In genomic region chr12:112925950-112926349, GRCm38 (mm10) we compare ENCODE assay signal across 24 mouse cellular contexts. TPM values are rescaled to one million over a fixed set of nuclear protein-coding genes. Genes with fewer than 3 reads are reported as not detected.
DNase-seq lines count a peak whose midpoint lies in the region; ATAC-seq and TF ChIP-seq lines count a peak whose summit lies in the region.
"Had no signal": no experiment of that assay in that cellular context is flagged by ENCODE, and none has a peak within 500 bp of the region (broad histone marks: within the 10 kb centered on the region; RNA-seq: fewer than 3 reads in every experiment).

No protein-coding gene starts in this region.

- peak; percentile 56 for TF ChIP-seq CTCF in intestine, postnatal 0 days (IDR thresholded peaks at IDR 0.05; ENCODE audit: low read depth)
- peak; percentile 34; the same call in 1 of the 2 replicates for TF ChIP-seq CTCF in liver, postnatal 0 days (IDR thresholded peaks at IDR 0.05; ENCODE audit: low read depth)
- TF ChIP-seq CTCF in C2C12 (IDR thresholded peaks at IDR 0.05; ENCODE audit: control insufficient read depth, insufficient read depth, insufficient read length): peak; percentile 4

- H3K9me3 ChIP-seq in intestine, postnatal 0 days (ENCODE audit: control insufficient read depth): no peaks in the 10 kb centered on the region
- H3K9me3 ChIP-seq in intestine, embryonic 16.5 days (ENCODE audit: control insufficient read depth, low read length): no peaks in the 10 kb centered on the region
- no peaks in the 10 kb centered on the region for H3K9me3 ChIP-seq in liver, postnatal 0 days (ENCODE audit: low read length)
- H3K9me3 ChIP-seq: forebrain, embryonic 15.5 days; lung, embryonic 15.5 days; midbrain, embryonic 12.5 days had no signal

- no peak for TF ChIP-seq EP300 in liver, postnatal 0 days (IDR thresholded peaks at IDR 0.05; ENCODE audit: low read depth)

- H3K36me3 ChIP-seq in intestine, postnatal 0 days (ENCODE audit: control insufficient read depth, insufficient read depth): no peaks in the 10 kb centered on the region
- no peaks in the 10 kb centered on the region for H3K36me3 ChIP-seq in intestine, embryonic 16.5 days (ENCODE audit: control insufficient read depth, insufficient read depth, low read length)
- no peaks in the 10 kb centered on the region for H3K36me3 ChIP-seq in liver, postnatal 0 days (replicated peaks; ENCODE audit: insufficient read depth, low read length)
- peaks cover 8% of the 10 kb centered on the region for H3K36me3 ChIP-seq in C2C12 (ENCODE audit: control insufficient read depth, insufficient read depth)
- H3K36me3 ChIP-seq: forebrain, embryonic 15.5 days; lung, embryonic 15.5 days; midbrain, embryonic 12.5 days had no signal

- no peak overlapping the region for H3K27ac ChIP-seq in intestine, postnatal 0 days (ENCODE audit: low read depth, low read length)
- H3K27ac ChIP-seq in intestine, embryonic 16.5 days (ENCODE audit: low read length): no peak overlapping the region
- no peak overlapping the region for H3K27ac ChIP-seq in liver, postnatal 0 days (ENCODE audit: low read depth)
- H3K27ac ChIP-seq: forebrain, embryonic 15.5 days; lung, embryonic 15.5 days; midbrain, embryonic 12.5 days had no signal

- no peak overlapping the region for H3ac ChIP-seq in C2C12 (ENCODE audit: control insufficient read depth, insufficient read length, low read depth)

- H3K79me2 ChIP-seq in C2C12 (ENCODE audit: control insufficient read depth, insufficient read depth): peaks cover 73% of the 10 kb centered on the region

- peaks cover 33% of the 10 kb centered on the region for H3K27me3 ChIP-seq in intestine, postnatal 0 days (replicated peaks; ENCODE audit: control insufficient read depth, insufficient read depth, low read length)
- peaks cover 41% of the 10 kb centered on the region for H3K27me3 ChIP-seq in intestine, embryonic 16.5 days (replicated peaks; ENCODE audit: control insufficient read depth, insufficient read depth, low read length)
- H3K27me3 ChIP-seq in liver, postnatal 0 days (ENCODE audit: insufficient read depth, low read length): peaks cover 49% of the 10 kb centered on the region
- H3K27me3 ChIP-seq in C2C12 (ENCODE audit: control insufficient read depth, insufficient read depth, insufficient read length): no peaks in the 10 kb centered on the region

- H3K4me2 ChIP-seq in intestine, postnatal 0 days (replicated peaks; ENCODE audit: low read depth): no peak overlapping the region
- H3K4me2 ChIP-seq in intestine, embryonic 16.5 days (ENCODE audit: low read depth, low read length): no peak overlapping the region
- no peak overlapping the region for H3K4me2 ChIP-seq in liver, postnatal 0 days (ENCODE audit: low read depth, low read length)
- H3K4me2 ChIP-seq: forebrain, embryonic 15.5 days; lung, embryonic 15.5 days; midbrain, embryonic 12.5 days had no signal

- H3K4me1 ChIP-seq in intestine, postnatal 0 days (replicated peaks; ENCODE audit: control insufficient read depth, insufficient read depth, low read length): peaks cover 6% of the 10 kb centered on the region; the same call in 1 of the 2 replicates
- peaks cover 25% of the 10 kb centered on the region for H3K4me1 ChIP-seq in intestine, embryonic 16.5 days (ENCODE audit: control insufficient read depth, insufficient read depth, low read length)
- H3K4me1 ChIP-seq in liver, postnatal 0 days (ENCODE audit: insufficient read depth): peaks cover 8% of the 10 kb centered on the region; the same call in 1 of the 2 replicates

- no peak for DNase-seq in liver, postnatal 0 days
- DNase-seq in liver (no peak), MN1 (ENCODE audit: low spot score) (peak; percentile 22)
- DNase-seq in adrenal gland, adult 8-10 months: no peak
- DNase-seq: adrenal gland, postnatal 25 days; cerebellum, adult 18-20 months; cerebellum, postnatal 25 days; heart, postnatal 4 days; kidney, adult 18-20 months; kidney, postnatal 10 days; right cerebral cortex, postnatal 14 days; spleen, adult 18-20 months; thymus, postnatal 36 days had no signal

- H3K9ac ChIP-seq in intestine, postnatal 0 days (ENCODE audit: low read depth, low read length): no peak overlapping the region
- no peak overlapping the region for H3K9ac ChIP-seq in intestine, embryonic 16.5 days (ENCODE audit: low read depth, low read length)
- no peak overlapping the region for H3K9ac ChIP-seq in liver, postnatal 0 days (replicated peaks)
- H3K9ac ChIP-seq: forebrain, embryonic 15.5 days; lung, embryonic 15.5 days; midbrain, embryonic 12.5 days had no signal

- peaks cover 57% of the 10 kb centered on the region for H3K79me3 ChIP-seq in C2C12 (ENCODE audit: low read depth)

- no peak overlapping the region for H3K4me3 ChIP-seq in intestine, postnatal 0 days (ENCODE audit: low read depth, low read length)
- no peak overlapping the region for H3K4me3 ChIP-seq in intestine, embryonic 16.5 days (ENCODE audit: low read length)
- no peak overlapping the region for H3K4me3 ChIP-seq in liver, postnatal 0 days (ENCODE audit: low read depth, low read length)
- no peak overlapping the region for H3K4me3 ChIP-seq in C2C12 (ENCODE audit: insufficient read depth, poor library complexity, severe bottlenecking)
- H3K4me3 ChIP-seq: forebrain, embryonic 15.5 days; lung, embryonic 15.5 days; midbrain, embryonic 12.5 days had no signal

- no peak for ATAC-seq in intestine, postnatal 0 days
- no peak for ATAC-seq in intestine, embryonic 16.5 days
- no peak for ATAC-seq in liver, postnatal 0 days
- ATAC-seq: CD4-positive, CD25-positive, alpha-beta regulatory T cell, adult 4 months; forebrain, embryonic 15.5 days; hindbrain, embryonic 16.5 days had no signal

- WGBS in intestine, postnatal 0 days: 88% methylated on average over 6 of the region's 6 CpGs
- 87% methylated on average over 6 of the region's 6 CpGs for WGBS in intestine, embryonic 16.5 days
- WGBS in liver, postnatal 0 days (ENCODE audit: insufficient replicate concordance): 75% methylated on average over 6 of the region's 6 CpGs

TF ChIP-seq in C2C12, 6 proteins besides CTCF, POLR2A, EP300 and RAD21:
- TF ChIP-seq MAX (IDR thresholded peaks at IDR 0.05) (peak; percentile 39), CEBPB (IDR thresholded peaks at IDR 0.05; ENCODE audit: low read depth) (no peak)

RNA-seq across cellular contexts. Expression of gene Jag2, which starts 3.6 kb away (rescaled TPM):
- 1.4 and 1.6 TPM in 2 replicates for polyA plus RNA-seq in intestine, postnatal 0 days (2015; fragmentation: Nextera tagmentation; extraction: Ambion mirVana)
- 2.2 and 2.4 TPM in 2 replicates for polyA plus RNA-seq in intestine, embryonic 16.5 days (2015; fragmentation: Nextera tagmentation; extraction: Ambion mirVana)
- 0.14 and 0.22 TPM in 2 replicates for polyA plus RNA-seq in liver, postnatal 0 days (2015; fragmentation: Nextera tagmentation; extraction: Ambion mirVana)
- 85.1 TPM for polyA plus RNA-seq in C2C12 (2012; fragmentation: generic; extraction: Trizol)
- total RNA-seq in adrenal gland, adult 8-10 months (2022): 10 to 100 TPM in 1 of 4 experiments, 1 to 10 TPM in 3; 3.7 to 10.1 (median 6.6) TPM

RNA-seq across cellular contexts. Expression of gene Nudt14, which starts 16.0 kb away (rescaled TPM):
- 90.6 and 92.1 TPM in 2 replicates for polyA plus RNA-seq in intestine, postnatal 0 days (2015; fragmentation: Nextera tagmentation; extraction: Ambion mirVana)
- 100 and 102 TPM in 2 replicates for polyA plus RNA-seq in intestine, embryonic 16.5 days (2015; fragmentation: Nextera tagmentation; extraction: Ambion mirVana)
- polyA plus RNA-seq in liver, postnatal 0 days (2015; fragmentation: Nextera tagmentation; extraction: Ambion mirVana): 30.0 and 30.6 TPM in 2 replicates
- 77.7 TPM for polyA plus RNA-seq in C2C12 (2012; fragmentation: generic; extraction: Trizol)
- total RNA-seq in adrenal gland, adult 8-10 months (2022): 10 to 100 TPM; 29.3 to 45.0 (median 36.1) TPM

RNA-seq across cellular contexts. Expression of gene Btbd6, which starts 50.3 kb away (rescaled TPM):
- polyA plus RNA-seq in intestine, postnatal 0 days (2015; fragmentation: Nextera tagmentation; extraction: Ambion mirVana): 13.1 and 13.3 TPM in 2 replicates
- polyA plus RNA-seq in intestine, embryonic 16.5 days (2015; fragmentation: Nextera tagmentation; extraction: Ambion mirVana): 20.2 and 20.9 TPM in 2 replicates
- 4.1 and 4.7 TPM in 2 replicates for polyA plus RNA-seq in liver, postnatal 0 days (2015; fragmentation: Nextera tagmentation; extraction: Ambion mirVana)
- 17.2 TPM for polyA plus RNA-seq in C2C12 (2012; fragmentation: generic; extraction: Trizol)
- total RNA-seq in adrenal gland, adult 8-10 months (2022): 10 to 100 TPM; 21.5 to 30.9 (median 24.2) TPM

RNA-seq across cellular contexts. Expression of gene Gpr132, which starts 57.9 kb away (rescaled TPM):
- polyA plus RNA-seq in intestine, postnatal 0 days (2015; fragmentation: Nextera tagmentation; extraction: Ambion mirVana): 0.25 and 0.30 TPM in 2 replicates
- 0.40 and 0.48 TPM in 2 replicates for polyA plus RNA-seq in intestine, embryonic 16.5 days (2015; fragmentation: Nextera tagmentation; extraction: Ambion mirVana)
- polyA plus RNA-seq in liver, postnatal 0 days (2015; fragmentation: Nextera tagmentation; extraction: Ambion mirVana): 0.26 and 0.34 TPM in 2 replicates
- 0.06 TPM for polyA plus RNA-seq in C2C12 (2012; fragmentation: generic; extraction: Trizol)
- total RNA-seq in adrenal gland, adult 8-10 months (2022): under 1 TPM; 0.42 to 0.80 (median 0.56) TPM
- total RNA-seq: layer of hippocampus, adult 8-10 months had no signal
- polyA plus RNA-seq: forebrain, embryonic 15.5 days; limb, embryonic 11.5 days; midbrain, embryonic 12.5 days; neural tube, embryonic 14.5 days had no signal

Comparison
In these comparisons a context has a peak if more than half of its experiments do, and no peak if none do; other contexts are left out.
1. CTCF ChIP-seq: peak in every context shown above with its lines; median percentile 56 in intestine, postnatal 0 days; 34 in liver, postnatal 0 days; 4 in C2C12.
2. RNA of gene Jag2, which starts 3.6 kb away (polyA plus RNA-seq): 85.1 TPM in C2C12 (single experiment); 2.2 to 2.4 TPM in intestine, embryonic 16.5 days, 1.4 to 1.6 TPM in intestine, postnatal 0 days and 0.14 to 0.22 TPM in liver, postnatal 0 days; every median in the first group is over 10 times any median in the second.